ENCODE assay signal across 7 mouse cellular contexts in the genomic region with DNA sequence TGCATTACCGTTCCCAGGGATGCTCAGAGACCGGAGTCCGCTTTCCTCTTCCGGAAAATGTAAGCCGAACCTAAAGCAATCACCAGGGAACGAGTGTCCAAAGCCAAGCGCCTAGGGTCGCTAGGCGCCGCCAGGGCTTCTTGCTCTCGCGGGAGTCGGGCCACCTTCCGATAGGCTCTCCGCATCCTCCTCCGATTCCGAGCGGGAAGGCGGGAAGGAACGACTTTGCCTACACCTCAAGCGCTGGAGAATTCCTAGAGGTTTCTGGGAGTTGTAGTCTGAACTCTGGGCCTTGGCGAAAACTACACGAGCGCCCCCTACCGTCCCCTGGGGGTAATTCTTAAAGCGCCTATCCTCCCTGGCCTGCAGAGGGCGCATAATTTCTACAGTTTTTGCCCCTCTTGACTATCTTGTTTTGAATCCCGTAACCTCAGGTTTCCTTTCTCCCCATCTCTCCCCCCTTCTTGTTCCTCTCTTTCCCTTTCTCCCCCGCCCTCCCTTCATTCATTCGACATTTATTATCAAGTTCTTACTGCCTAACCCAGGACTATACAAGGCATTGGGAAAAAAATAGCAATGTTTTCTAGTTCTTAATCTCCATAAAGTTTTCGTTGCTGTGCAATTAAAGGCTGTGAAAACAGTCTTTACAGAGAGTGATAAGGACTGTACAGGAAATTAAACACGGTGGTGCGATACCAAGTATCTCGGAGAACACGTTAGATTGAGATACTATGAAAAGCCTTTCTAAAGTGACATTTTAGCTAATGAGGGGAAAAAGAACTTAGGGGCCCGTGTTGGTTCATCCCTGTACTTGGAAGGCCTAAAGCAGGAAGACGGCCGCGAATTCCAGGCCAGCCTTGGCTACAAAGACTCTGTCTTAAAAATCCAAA. TPM values are rescaled to one million over a fixed set of nuclear protein-coding genes. Genes with fewer than 3 reads are reported as not detected.
DNase-seq lines count a peak whose midpoint lies in the region; ATAC-seq lines count a peak whose summit lies in the region.

No protein-coding gene starts in this region.

- peak overlapping the region; percentile 95 for H3K27ac ChIP-seq in embryonic facial prominence, embryonic 12.5 days
- H3K27ac ChIP-seq in limb, embryonic 11.5 days (replicated peaks; ENCODE audit: low read depth, low read length): peak overlapping the region; percentile 87
- peak overlapping the region; percentile 94 for H3K27ac ChIP-seq in midbrain, embryonic 14.5 days (replicated peaks; ENCODE audit: low read depth, low read length)

- peaks cover 5% of the 10 kb centered on the region; the same call in 1 of the 2 replicates for H3K36me3 ChIP-seq in embryonic facial prominence, embryonic 12.5 days
- peaks cover 2% of the 10 kb centered on the region; the same call in 1 of the 2 replicates for H3K36me3 ChIP-seq in limb, embryonic 11.5 days (ENCODE audit: control insufficient read depth, insufficient read depth, low read length)
- H3K36me3 ChIP-seq in midbrain, embryonic 14.5 days (ENCODE audit: control insufficient read depth, insufficient read depth, low read length): peaks cover 6% of the 10 kb centered on the region; the same call in 1 of the 2 replicates

- peak overlapping the region; percentile 88 for H3K4me2 ChIP-seq in embryonic facial prominence, embryonic 12.5 days (replicated peaks)
- peak overlapping the region; percentile 66 for H3K4me2 ChIP-seq in limb, embryonic 11.5 days (ENCODE audit: low read depth, severe bottlenecking)
- peak overlapping the region; percentile 90 for H3K4me2 ChIP-seq in midbrain, embryonic 14.5 days (ENCODE audit: low read length)

- DNase-seq in adrenal gland, postnatal 25 days: peak; percentile 95
- DNase-seq in heart, adult 11 months: peak; percentile 100
- peak; percentile 99 for DNase-seq in kidney, adult 18-20 months
- peak; percentile 99 for DNase-seq in limb, embryonic 11.5 days (ENCODE audit: low spot score)
- peak; percentile 99 for DNase-seq in midbrain, embryonic 14.5 days
- peak; percentile 85 to 97 for DNase-seq in spleen, adult 18-20 months

- peak overlapping the region; percentile 85 for H3K9ac ChIP-seq in embryonic facial prominence, embryonic 12.5 days
- H3K9ac ChIP-seq in limb, embryonic 11.5 days (ENCODE audit: low read length): peak overlapping the region; percentile 85
- H3K9ac ChIP-seq in midbrain, embryonic 14.5 days (replicated peaks; ENCODE audit: low read length): peak overlapping the region; percentile 75

- no peaks in the 10 kb centered on the region for H3K9me3 ChIP-seq in embryonic facial prominence, embryonic 12.5 days
- no peaks in the 10 kb centered on the region for H3K9me3 ChIP-seq in limb, embryonic 11.5 days (ENCODE audit: control insufficient read depth, low read length)
- no peaks in the 10 kb centered on the region for H3K9me3 ChIP-seq in midbrain, embryonic 14.5 days (ENCODE audit: control insufficient read depth, low read length)

- H3K27me3 ChIP-seq in embryonic facial prominence, embryonic 12.5 days: no peaks in the 10 kb centered on the region
- no peaks in the 10 kb centered on the region for H3K27me3 ChIP-seq in limb, embryonic 11.5 days (ENCODE audit: control insufficient read depth, insufficient read depth, low read length)
- no peaks in the 10 kb centered on the region for H3K27me3 ChIP-seq in midbrain, embryonic 14.5 days (ENCODE audit: control insufficient read depth, insufficient read depth, low read length)

- ATAC-seq in embryonic facial prominence, embryonic 12.5 days (ENCODE audit: insufficient number of reproducible peaks, insufficient read depth, low FRiP score, low TSS enrichment): peak; percentile 88
- ATAC-seq in limb, embryonic 11.5 days (ENCODE audit: insufficient number of reproducible peaks, low FRiP score, low TSS enrichment, low read depth): peak; percentile 84
- peak; percentile 87 for ATAC-seq in midbrain, embryonic 14.5 days (ENCODE audit: low FRiP score, low TSS enrichment)

- H3K4me1 ChIP-seq in embryonic facial prominence, embryonic 12.5 days: peaks cover 34% of the 10 kb centered on the region
- H3K4me1 ChIP-seq in limb, embryonic 11.5 days (ENCODE audit: control insufficient read depth, insufficient read depth, low read length): peaks cover 16% of the 10 kb centered on the region
- H3K4me1 ChIP-seq in midbrain, embryonic 14.5 days (ENCODE audit: control insufficient read depth, insufficient read depth, low read length): peaks cover 26% of the 10 kb centered on the region

- H3K4me3 ChIP-seq in embryonic facial prominence, embryonic 12.5 days: peak overlapping the region; percentile 72
- H3K4me3 ChIP-seq in limb, embryonic 11.5 days (ENCODE audit: low read depth, low read length): peak overlapping the region; percentile 84
- H3K4me3 ChIP-seq in midbrain, embryonic 14.5 days (replicated peaks; ENCODE audit: low read depth, low read length): peak overlapping the region; percentile 79

- 2% methylated on average over 39 of the region's 39 CpGs for WGBS in embryonic facial prominence, embryonic 12.5 days
- WGBS in limb, embryonic 11.5 days: 4% methylated on average over 39 of the region's 39 CpGs
- 2% methylated on average over 39 of the region's 39 CpGs for WGBS in midbrain, embryonic 14.5 days

RNA-seq across cellular contexts. Expression of gene Wrap53, which starts 0.7 kb away (rescaled TPM):
- 12.5 and 12.9 TPM in 2 replicates for total RNA-seq in adrenal gland, postnatal 25 days (2021)
- 29.4 and 36.2 TPM in 2 replicates for polyA plus RNA-seq in embryonic facial prominence, embryonic 12.5 days (2016; fragmentation: Nextera tagmentation; extraction: Ambion mirVana)
- 45.7 and 46.9 TPM in 2 replicates for polyA plus RNA-seq in limb, embryonic 11.5 days (2014; fragmentation: Nextera tagmentation; extraction: Ambion mirVana)
- polyA plus RNA-seq in midbrain, embryonic 14.5 days (2014; fragmentation: Nextera tagmentation; extraction: Ambion mirVana): 22.5 and 22.7 TPM in 2 replicates

RNA-seq across cellular contexts. Expression of gene Trp53, which starts 0.8 kb away (rescaled TPM):
- total RNA-seq in adrenal gland, postnatal 25 days (2021): 74.1 and 81.7 TPM in 2 replicates
- polyA plus RNA-seq in embryonic facial prominence, embryonic 12.5 days (2016; fragmentation: Nextera tagmentation; extraction: Ambion mirVana): 159 and 161 TPM in 2 replicates
- polyA plus RNA-seq in limb, embryonic 11.5 days (2014; fragmentation: Nextera tagmentation; extraction: Ambion mirVana): 250 and 254 TPM in 2 replicates
- polyA plus RNA-seq in midbrain, embryonic 14.5 days (2014; fragmentation: Nextera tagmentation; extraction: Ambion mirVana): 66.1 and 69.2 TPM in 2 replicates

RNA-seq across cellular contexts. Expression of gene Efnb3, which starts 19.4 kb away (rescaled TPM):
- total RNA-seq in adrenal gland, postnatal 25 days (2021): 0.38 and 1.5 TPM in 2 replicates
- polyA plus RNA-seq in embryonic facial prominence, embryonic 12.5 days (2016; fragmentation: Nextera tagmentation; extraction: Ambion mirVana): 57.0 and 61.9 TPM in 2 replicates
- polyA plus RNA-seq in limb, embryonic 11.5 days (2014; fragmentation: Nextera tagmentation; extraction: Ambion mirVana): 12.9 and 14.4 TPM in 2 replicates
- polyA plus RNA-seq in midbrain, embryonic 14.5 days (2014; fragmentation: Nextera tagmentation; extraction: Ambion mirVana): 40.7 and 109 TPM in 2 replicates

RNA-seq across cellular contexts. Expression of gene Atp1b2, which starts 26.4 kb away (rescaled TPM):
- 34.0 and 38.0 TPM in 2 replicates for total RNA-seq in adrenal gland, postnatal 25 days (2021)
- 4.2 and 5.3 TPM in 2 replicates for polyA plus RNA-seq in embryonic facial prominence, embryonic 12.5 days (2016; fragmentation: Nextera tagmentation; extraction: Ambion mirVana)
- polyA plus RNA-seq in limb, embryonic 11.5 days (2014; fragmentation: Nextera tagmentation; extraction: Ambion mirVana): 4.5 and 4.9 TPM in 2 replicates
- 46.5 and 46.7 TPM in 2 replicates for polyA plus RNA-seq in midbrain, embryonic 14.5 days (2014; fragmentation: Nextera tagmentation; extraction: Ambion mirVana)

RNA-seq across cellular contexts. Expression of gene Dnah2, which starts 30.5 kb away (rescaled TPM):
- 0.05 and 0.76 TPM in 2 replicates for total RNA-seq in adrenal gland, postnatal 25 days (2021)
- 2.4 and 2.8 TPM in 2 replicates for polyA plus RNA-seq in embryonic facial prominence, embryonic 12.5 days (2016; fragmentation: Nextera tagmentation; extraction: Ambion mirVana)
- 0.87 and 1.4 TPM in 2 replicates for polyA plus RNA-seq in limb, embryonic 11.5 days (2014; fragmentation: Nextera tagmentation; extraction: Ambion mirVana)
- 4.8 and 5.7 TPM in 2 replicates for polyA plus RNA-seq in midbrain, embryonic 14.5 days (2014; fragmentation: Nextera tagmentation; extraction: Ambion mirVana)

Comparison
In these comparisons a context has a peak if more than half of its experiments do, and no peak if none do; other contexts are left out.
1. Peak in every context shown above with its lines: DNase-seq, ATAC-seq, H3K4me3 ChIP-seq and H3K27ac ChIP-seq.